Mouse (Mus musculus) kidney, adult 2 months (tissue): ENCODE measurements around the gene Ptgis.

ENCODE experiments used
- CTCF ChIP-seq: fragments of 200-500 bp; conservative IDR thresholded peaks from 2 replicates; pipeline ENCODE4 v1.5.1; 2011; ENCODE audit warnings: low read depth, mild to moderate bottlenecking, control low read depth, low read length, moderate library complexity, mixed read lengths; ENCODE audit not compliant: insufficient read depth, insufficient read length
- POLR2A ChIP-seq: fragments of 200-500 bp; IDR thresholded peaks from one replicate; pipeline ENCODE4 v1.6.1; 2011; ENCODE audit warnings: low read depth, low read length, control low read depth

DNA sequence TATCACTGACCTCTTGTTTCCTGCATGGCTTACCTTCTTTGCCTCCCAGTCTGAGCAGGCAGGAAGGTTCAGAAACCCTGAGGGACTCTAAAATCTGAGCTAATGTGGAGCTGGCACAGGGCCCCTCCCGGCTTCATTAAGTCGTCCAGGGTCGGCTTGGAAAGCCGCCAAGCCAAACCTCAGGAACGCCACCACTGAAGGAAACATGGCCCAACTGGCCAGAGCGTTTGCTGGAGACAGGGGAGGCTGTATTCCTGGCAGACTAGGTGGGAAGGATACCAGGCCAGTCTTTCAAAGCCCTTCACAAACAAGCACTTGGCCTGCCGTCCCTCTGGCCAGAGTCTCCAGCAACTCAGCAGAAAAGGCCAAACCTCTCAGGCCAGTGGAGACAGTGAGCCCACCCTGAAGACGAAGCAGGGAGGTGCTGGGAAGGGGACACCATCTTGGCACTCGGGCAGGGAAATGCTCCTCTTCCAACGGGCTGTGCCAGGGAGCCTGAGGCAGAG lies 77.8 kb downstream of the Ptgis start:
- TF ChIP-seq POLR2A: no peak
- no peak for TF ChIP-seq CTCF
